Mouse (Mus musculus) embryonic stem cell, embryonic (primary cell): Measurements from ENCODE around the gene Bcl2l11.

Experiments
- CTCF ChIA-PET, 4 experiments: fragments of 300-600 bp in 2 of 4; fragments of 350-600 bp in 2 of 4; sonication (Branson Sonifier 250); formaldehyde crosslinking; loops; one replicate each; lab custom pipeline; 2022; ENCODE audit warnings: inconsistent platforms in 2 of 4; lab: Charles Lee
- POLR2A ChIA-PET, 4 experiments: fragments of 300-600 bp in 2 of 4; fragments of 350-600 bp in 2 of 4; sonication (Branson Sonifier 250); formaldehyde crosslinking; loops; one replicate each; lab custom pipeline; 2022; ENCODE audit warnings: antibody characterized with exemption in 4 of 4, inconsistent platforms in 1 of 4; lab: Charles Lee

The Bcl2l11 gene

DNA sequence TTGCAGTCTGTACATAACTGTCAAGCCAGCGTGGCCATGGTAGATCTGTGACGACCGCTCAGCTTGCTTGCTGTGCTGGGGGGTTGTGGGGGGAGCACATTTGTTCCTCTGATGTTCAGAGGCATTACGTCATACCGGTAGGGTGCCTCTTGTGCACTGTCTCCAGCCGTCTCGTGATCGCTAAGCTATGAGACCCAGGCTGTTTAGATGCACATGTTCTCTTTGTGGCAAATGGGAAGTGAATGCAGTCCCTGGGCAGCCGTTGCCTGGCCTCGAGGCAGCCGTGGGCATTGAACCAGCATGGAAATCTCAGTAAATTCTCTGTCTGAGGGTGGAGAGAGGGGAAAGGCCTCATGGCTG, 27.7 kb downstream of the Bcl2l11 start:
- ChIA-PET CTCF (interaction anchor here in 1 of 4 experiments (0.7 kb wide), 1 partner anchor 794 kb away, joined by 3 read pairs; no protein-coding TSS in a partner anchor), POLR2A (interaction anchor here in 2 of 4 experiments (0.7 to 1.4 kb wide), 4 partner anchors 13 to 56 kb away, joined by 3 to 6 read pairs (median 3); no protein-coding TSS in a partner anchor)

DNA sequence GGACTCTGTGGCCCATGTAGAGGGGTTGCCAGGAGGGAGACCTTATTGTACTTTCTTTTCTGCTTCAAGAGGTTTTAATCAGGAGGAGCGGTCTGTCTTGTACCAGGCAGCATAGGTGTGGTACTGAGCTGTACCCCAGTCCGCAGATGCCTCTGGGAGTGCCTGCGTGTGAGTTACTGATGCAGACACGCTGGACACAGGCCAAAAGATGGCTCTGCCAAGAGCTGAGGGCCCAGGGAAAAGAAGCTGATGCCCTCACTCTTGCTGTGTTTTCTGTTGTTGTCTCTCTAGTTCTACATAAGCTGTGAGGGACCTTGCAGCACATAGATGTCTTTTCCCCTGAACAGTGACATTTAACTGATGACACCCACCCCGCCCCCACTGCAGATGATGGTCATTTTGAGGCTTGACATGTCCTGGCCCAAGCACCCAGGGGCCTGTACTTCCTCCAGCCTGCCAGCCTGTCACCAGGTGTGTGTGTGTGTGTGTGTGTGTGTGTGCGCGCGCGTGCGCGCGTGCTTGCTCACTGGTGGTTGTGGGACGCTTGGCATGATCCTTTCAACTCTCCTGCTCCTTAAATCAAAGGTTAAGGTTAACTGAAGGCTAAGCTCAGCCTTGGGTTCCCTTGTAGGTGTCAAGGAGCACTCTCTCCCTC, 29.7 kb downstream of the Bcl2l11 start:
- ChIA-PET POLR2A (interaction anchor here in 3 of 4 experiments (0.7 to 1.2 kb wide), 4 partner anchors 21 to 184 kb away, joined by 3 to 5 read pairs (median 4); partner anchors contain the start of gene Bcl2l11 (in 1 of the 3)), CTCF (interaction anchor here in 2 of 4 experiments (0.5 to 0.7 kb wide), 2 partner anchors 131 to 218 kb away, joined by 3 to 5 read pairs; no protein-coding TSS in a partner anchor)

DNA sequence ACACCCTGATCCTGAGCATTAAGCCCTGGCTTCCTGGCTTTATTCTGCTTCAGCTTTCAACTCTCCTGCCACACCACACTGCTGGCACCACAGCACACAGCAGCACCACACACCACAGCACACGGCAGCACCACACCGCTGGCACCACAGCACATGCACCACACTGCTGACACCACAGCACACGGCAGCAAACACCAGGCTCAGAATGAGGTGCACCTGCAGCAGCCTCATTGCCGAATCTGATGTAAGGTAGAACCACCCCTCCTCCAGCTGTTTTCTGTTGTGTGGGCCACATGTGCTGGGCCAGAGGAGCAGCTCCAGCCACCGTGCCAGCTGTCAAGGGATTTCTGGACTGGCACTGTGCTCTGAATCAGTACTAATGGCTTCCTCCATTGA, 30.2 kb downstream of the Bcl2l11 start:
- CTCF ChIA-PET = no interaction called here
- POLR2A ChIA-PET = interaction anchor here in 2 of 4 experiments (1.0 to 1.2 kb wide), 3 partner anchors 22 to 31 kb away, joined by 3 to 5 read pairs (median 5); partner anchors contain the start of gene Bcl2l11 (in 1 of the 2)

DNA sequence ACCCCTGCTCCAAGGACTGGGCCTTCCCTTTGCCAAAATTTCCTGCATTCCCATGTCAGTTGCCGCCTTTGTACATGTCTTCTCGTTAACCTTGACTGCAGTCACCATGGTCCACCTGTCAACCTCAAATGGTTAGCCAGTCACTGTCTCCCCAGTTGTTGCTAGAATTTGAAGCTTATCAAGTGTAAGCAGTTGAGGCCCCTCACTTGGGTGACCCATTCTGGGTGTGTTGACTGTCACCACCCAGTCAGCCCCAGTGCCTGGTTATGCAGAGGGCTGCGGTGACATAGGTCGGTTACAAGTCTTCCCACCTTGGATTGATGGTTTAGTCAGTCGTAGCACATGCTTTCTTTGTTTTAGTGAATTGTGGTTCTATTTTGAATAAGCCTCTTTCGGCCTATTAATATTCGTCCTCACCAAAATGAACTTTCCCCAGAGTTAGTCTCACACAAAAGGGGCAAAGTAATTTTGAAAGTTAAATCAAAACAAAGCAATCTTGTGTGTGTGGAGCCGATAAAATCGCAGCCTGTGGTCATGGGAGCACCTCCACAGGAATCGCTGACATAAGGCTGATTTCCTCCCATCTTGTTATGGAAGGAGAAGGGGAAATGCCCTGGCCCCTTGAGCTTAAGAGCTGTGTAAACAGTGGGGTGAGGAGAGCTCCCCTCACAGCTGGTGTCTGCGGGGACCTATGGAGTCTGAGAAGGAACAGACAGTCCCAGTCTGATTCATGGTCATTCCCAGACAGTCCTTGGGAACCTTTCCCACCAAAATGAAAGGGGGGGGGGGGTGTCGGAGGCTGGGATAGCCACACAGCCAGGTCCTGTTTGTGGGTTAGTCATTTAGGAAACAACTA, 30.9 kb downstream of the Bcl2l11 start:
- CTCF ChIA-PET = no interaction called here
- POLR2A ChIA-PET = interaction anchor here in 1 of 4 experiments (1.2 kb wide), 1 partner anchor 22 kb away, joined by 3 read pairs; no protein-coding TSS in a partner anchor

DNA sequence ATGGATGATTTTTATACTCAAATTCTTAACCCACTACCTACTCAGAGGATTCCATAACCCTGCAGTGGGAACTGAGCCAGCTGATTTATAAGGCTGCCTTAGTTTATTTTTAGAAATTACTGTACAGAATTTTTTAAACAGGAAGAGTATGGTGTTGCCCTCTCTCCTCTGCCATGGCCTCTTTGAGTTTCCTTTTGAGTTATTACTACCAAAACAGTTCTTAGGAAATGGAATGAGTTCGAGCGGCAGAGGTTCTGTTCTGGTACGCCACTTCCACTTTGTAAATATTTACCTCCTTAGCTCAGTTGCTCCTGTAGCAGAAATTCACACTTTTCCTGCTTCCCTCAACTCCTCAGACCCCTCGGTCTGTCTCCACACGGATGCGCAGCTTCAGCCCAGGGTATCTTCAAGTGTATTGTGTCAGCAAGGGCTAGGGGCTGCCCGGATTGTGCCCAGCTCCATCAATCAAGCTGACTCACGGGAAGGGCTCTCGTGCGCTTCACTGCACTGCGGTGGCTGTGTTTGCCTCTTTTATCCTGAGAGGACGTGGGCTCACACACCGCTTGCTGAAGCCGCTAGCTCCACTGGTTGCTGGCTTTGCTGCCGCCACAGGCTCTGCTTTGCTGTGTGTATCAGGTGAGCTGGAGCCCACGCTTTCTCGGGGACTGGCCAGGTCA, 33.0 kb downstream of the Bcl2l11 start:
- CTCF ChIA-PET = interaction anchor here in 3 of 4 experiments (0.6 to 0.9 kb wide), 4 partner anchors 114 to 407 kb away, joined by 3 to 6 read pairs (median 4); no protein-coding TSS in a partner anchor
- POLR2A ChIA-PET = interaction anchor here in 2 of 4 experiments (1.0 to 1.3 kb wide), 3 partner anchors 18 to 208 kb away, joined by 3 read pairs; no protein-coding TSS in a partner anchor

DNA sequence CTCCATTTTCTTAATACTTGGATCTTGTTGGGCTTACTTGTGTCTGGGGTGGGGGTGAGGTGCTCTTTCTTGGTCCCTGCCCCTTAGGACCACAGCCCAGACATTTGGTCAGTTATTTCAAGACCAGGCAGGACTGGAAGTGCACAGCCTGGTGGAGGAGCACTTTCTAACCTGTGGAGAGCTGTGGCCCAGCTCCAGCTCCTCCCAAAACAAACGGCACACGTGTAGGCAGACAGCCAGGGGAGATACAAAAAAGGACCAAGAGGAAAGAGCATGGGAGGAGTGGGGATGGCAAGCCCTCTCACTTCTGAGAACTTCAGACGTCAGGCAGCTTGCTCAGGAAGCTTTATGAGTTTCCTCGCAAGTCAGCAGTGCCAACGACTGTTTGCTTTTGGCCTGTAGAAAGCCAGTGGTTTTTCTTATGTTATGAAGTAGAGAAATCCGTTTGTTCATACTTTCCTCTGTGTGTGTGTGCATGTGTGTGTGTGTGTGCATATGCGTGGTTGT, 33.8 kb downstream of the Bcl2l11 start:
- ChIA-PET CTCF (interaction anchor here in 3 of 4 experiments (0.6 to 0.9 kb wide), 4 partner anchors 9 to 406 kb away, joined by 3 to 6 read pairs (median 3); no protein-coding TSS in a partner anchor), POLR2A (interaction anchor here in 3 of 4 experiments (0.7 to 1.3 kb wide), 5 partner anchors 8 to 207 kb away, joined by 3 to 4 read pairs (median 3); no protein-coding TSS in a partner anchor)

DNA sequence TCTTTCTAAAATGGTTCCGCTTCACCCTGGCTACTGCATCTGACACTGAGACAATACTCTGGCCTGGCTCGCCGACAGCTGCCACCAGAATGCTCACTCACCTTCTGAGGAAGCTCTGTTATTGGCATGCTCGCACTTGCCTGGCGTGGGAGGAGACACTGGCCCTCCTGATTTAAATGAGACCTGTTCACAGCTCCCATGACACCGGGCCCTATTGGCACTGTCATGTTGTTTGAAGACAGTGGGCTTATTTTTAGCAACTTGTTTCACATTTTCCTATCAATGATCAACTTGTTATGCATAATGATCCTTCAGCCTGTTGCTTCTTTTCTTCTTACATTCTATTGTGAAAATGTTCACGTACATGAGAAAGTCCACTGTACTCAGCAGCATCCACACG, 37.3 kb downstream of the Bcl2l11 start:
- POLR2A ChIA-PET = interaction anchor here in 2 of 4 experiments (1.3 kb wide), 2 partner anchors 21 to 40 kb away, joined by 3 to 5 read pairs; no protein-coding TSS in a partner anchor
- CTCF ChIA-PET = no interaction called here

DNA sequence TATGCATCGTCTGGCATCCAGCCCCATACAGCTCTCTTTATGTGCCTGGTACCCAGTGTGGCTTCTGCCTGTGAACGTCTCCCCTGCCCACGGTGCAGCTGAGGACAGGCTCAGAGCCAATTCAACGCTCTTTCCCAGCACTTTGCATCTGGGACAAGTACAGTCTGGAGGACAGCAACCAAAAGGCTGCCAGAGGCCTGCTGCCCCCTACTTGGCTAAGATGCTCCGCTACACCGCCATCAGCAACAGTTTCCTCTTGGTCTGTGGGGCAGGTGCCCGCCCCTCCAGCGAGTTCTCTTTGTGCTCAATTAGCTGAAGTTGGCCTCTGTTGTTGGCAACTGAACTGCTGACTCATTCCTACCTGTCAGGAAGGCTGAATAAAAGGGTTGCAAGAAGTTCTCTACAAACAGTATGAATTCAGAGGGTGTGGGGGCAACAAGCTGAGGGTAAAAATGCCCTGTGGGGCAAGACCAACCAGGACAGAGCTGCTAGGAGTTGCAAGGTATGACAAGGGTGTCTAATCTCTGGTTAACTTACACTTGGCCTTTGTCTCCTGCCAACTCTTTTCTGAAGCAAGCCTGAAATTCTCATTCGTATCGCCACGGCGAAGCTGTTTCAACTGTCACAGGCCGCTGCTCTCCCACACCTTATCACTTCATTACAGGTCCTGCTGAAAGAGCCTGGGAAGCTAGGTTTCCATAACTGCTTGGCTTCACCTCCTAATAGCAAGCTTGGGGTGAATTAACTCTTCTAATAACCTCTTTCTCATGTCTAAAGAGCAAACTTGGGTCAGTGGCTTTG, 41.0 kb downstream of the Bcl2l11 start:
- POLR2A ChIA-PET = interaction anchor here in 1 of 4 experiments (0.8 to 1.9 kb wide), 4 partner anchors 10 to 42 kb away, joined by 3 to 4 read pairs (median 4); partner anchors contain the start of gene Bcl2l11

DNA sequence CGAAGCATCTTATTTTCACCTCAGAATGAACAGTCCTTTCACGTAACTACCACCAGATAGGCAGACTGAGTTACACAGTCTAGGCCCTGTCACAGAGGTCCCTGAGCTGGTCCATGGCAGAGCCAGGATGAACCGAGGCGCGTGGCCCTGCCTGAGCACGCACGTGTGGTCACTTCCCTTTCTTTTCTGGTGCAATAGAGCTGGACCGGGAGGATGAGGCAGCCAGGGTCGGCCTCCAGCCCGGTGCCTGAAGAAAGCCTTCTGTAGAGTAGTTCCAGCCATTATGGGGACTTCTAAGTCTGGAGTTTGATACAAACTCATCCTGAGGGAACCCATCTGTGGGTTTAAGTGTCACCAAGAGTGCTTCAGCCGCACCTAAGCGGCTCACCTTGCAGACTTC, 42.1 kb downstream of the Bcl2l11 start:
- POLR2A ChIA-PET = interaction anchor here in 2 of 4 experiments (0.5 to 1.9 kb wide), 3 partner anchors 8 to 42 kb away, joined by 3 to 4 read pairs (median 3); partner anchors contain the start of gene Bcl2l11 (in 1 of the 2)

More for the DNA sequence above, 41.0 kb downstream of the Bcl2l11 start:
- CTCF ChIA-PET = no interaction called here

DNA sequence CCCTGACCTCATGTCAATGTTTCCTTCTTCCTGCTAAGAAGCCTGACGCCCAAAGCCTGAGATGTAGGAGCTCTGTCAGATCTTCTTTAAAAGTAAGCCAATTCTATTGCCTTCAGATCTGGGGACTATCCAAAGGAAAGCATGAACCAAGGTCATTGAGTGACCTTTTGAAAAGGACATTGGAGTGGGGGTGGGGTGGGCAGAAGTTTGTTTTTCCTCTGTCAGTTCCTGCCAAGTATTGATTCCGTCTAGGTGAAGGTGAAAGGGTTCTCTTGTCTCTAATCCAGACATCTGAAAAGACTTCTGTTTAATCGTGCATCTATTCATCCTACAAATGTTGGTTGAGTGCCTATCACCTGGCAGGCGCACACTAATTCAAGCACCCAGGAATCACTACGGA, 43.6 kb downstream of the Bcl2l11 start:
- CTCF ChIA-PET = interaction anchor here in 2 of 4 experiments (0.6 to 0.8 kb wide), 2 partner anchors 27 to 492 kb away, joined by 3 to 4 read pairs; no protein-coding TSS in a partner anchor
- POLR2A ChIA-PET = interaction anchor here in 1 of 4 experiments (1.1 kb wide), 1 partner anchor 10 kb away, joined by 3 read pairs; no protein-coding TSS in a partner anchor

More for the DNA sequence above, 42.1 kb downstream of the Bcl2l11 start:
- CTCF ChIA-PET = no interaction called here

DNA sequence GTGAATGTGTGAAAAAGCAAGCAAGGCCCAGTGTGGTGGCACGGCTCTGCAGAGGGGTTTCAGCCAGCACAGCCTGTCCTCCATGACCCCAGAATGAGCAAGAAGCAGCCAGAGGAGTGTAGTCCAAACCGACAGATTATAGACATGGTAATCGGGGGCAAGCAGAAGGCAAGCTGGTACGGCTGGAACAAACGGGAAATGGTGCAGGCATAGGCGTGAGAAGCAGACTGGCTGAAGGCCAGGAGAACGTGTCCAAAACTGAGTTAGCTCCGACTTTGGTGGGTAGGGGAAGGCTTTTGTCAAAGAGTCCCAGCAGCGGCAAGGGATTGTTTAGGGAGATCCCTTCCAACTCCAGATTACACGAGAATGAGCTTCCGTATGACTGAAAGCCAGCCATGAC, 44.1 kb downstream of the Bcl2l11 start:
- POLR2A ChIA-PET = interaction anchor here in 1 of 4 experiments (1.1 kb wide), 1 partner anchor 10 kb away, joined by 3 read pairs; no protein-coding TSS in a partner anchor
- CTCF ChIA-PET = interaction anchor here in 1 of 4 experiments (0.8 kb wide), 1 partner anchor 27 kb away, joined by 3 read pairs; no protein-coding TSS in a partner anchor

DNA sequence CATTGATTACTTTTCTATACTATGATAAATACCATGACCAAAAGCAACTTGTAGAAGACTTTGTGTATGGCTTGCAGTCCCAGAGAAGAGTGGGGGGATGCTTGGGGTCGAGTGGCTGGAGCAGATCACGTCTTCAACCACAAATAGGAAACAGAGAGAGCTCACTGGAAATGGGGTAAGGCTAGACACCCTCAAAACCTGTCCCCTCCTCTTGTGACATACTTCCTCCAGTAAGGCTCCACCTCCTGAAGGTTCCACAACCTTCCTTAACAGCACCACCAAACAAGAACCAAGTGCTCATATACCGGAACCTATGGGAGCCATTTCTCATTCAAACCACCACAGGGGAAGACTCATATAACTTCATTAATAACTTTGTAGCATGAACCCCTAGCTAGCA, 44.8 kb downstream of the Bcl2l11 start:
- POLR2A ChIA-PET = no interaction called here
- CTCF ChIA-PET = no interaction called here

DNA sequence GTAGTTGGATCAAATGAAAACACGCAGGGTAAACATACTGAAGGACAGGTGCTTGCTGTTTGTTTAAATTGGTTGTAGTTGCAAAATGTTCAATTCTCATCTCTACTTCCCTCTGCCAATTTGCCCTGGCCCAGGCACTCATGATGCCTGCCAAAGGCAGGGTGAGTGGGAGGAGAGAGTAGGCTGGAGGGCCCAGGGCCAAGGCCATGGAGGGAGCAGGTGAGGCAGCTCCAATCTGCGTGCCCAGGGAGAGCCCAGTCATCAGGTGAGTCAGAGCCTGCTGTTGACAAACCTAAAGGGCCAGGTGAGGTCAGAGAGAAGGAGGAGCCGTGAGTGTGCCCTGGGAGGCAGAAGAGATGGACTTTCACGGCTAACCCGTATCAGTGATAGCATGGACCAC, 46.4 kb downstream of the Bcl2l11 start:
- ChIA-PET POLR2A (no interaction called here), CTCF (no interaction called here)

DNA sequence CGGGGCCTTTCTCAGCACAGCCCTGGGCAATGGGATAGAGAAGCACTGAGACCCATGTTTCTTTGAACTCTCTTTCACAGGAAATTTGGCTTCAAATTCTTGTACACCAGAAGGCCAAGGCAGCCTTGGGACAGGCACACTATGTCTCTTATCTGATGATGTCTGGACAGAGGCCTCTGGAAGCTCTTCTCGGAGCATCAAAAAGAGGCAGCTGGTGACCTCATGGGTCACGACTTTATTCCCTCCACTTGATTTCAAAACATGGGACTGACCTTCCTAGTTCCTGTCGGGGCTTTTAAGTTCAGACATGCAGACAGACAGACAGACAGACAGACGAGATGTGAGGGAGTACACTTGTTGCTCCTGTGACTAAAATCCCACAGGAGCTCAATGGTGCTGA, 48.3 kb downstream of the Bcl2l11 start:
- CTCF ChIA-PET = interaction anchor here in 1 of 4 experiments (0.6 kb wide), 1 partner anchor 9 kb away, joined by 4 read pairs; no protein-coding TSS in a partner anchor
- POLR2A ChIA-PET = interaction anchor here in 1 of 4 experiments (0.7 kb wide), 1 partner anchor 60 kb away, joined by 3 read pairs; no protein-coding TSS in a partner anchor

DNA sequence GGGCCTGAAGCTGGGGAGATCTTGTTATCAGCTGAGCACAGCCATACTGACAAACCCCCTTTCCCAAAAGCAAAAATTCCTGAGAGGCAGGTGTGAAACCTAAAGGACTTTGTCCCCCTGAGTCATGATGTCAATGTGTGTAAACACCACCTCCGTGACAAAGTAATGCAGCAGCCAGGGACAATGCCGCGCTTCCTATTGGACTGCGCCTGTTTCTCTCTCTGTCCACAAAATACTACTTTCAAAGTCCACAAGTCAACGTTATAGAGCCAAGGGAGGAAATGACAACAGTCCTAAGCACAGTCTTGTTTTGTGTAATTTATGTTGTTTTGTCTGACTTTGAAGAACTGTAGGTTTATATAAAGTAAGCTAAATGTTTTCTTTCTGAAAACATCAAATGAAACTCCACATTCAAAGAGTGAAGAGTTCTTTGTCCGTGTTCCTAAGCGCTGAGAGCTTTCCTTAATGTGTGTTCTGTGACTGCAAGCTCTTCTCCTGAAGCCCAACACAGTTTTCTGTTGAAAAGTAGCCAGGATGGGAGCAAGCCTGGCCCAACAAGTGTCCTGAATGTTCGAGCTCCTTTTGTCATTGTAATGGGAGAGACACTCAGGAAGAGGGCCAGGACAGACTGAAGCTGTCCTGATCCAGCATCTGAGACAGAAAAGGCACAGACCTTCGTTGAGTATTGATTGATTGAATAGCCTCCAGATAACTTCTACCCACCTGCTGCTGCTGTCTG, 48.9 kb downstream of the Bcl2l11 start:
- POLR2A ChIA-PET = interaction anchor here in 2 of 4 experiments (0.5 to 1.1 kb wide), 3 partner anchors 9 to 49 kb away, joined by 3 read pairs; partner anchors contain the start of gene Bcl2l11 (in 1 of the 2)
- CTCF ChIA-PET = interaction anchor here in 1 of 4 experiments (0.6 kb wide), 1 partner anchor 10 kb away, joined by 4 read pairs; no protein-coding TSS in a partner anchor

DNA sequence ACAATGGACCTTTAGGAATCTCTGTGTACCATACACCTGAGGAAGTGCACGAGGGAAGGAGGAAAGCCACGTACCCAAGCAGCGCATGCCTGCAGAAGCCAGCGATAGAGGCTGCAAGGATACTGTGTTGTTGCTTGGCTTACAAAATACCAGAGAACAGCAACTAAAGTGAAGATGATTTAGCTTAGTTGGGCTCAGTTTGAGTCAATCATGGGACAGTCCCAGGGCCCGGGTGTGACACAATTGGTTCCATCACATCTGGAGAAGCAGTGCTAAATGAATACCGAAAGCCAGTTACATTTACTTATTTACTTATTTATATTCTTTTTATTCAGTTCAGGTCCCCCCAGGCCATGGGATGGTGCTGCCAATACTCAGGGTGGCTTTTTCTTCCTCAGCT, 49.8 kb downstream of the Bcl2l11 start:
- POLR2A ChIA-PET = interaction anchor here in 2 of 4 experiments (0.5 to 1.1 kb wide), 5 partner anchors 8 to 383 kb away, joined by 3 read pairs; partner anchors contain the start of genes Bcl2l11 (in 1 of the 2) and Mtln (in 1 of the 2)

More for the DNA sequence above, 49.8 kb downstream of the Bcl2l11 start:
- CTCF ChIA-PET = interaction anchor here in 1 of 4 experiments (0.6 kb wide), 1 partner anchor 49 kb away, joined by 4 read pairs; no protein-coding TSS in a partner anchor
